Mouse (Mus musculus): ENCODE data around the gene Ep400. TPM values are rescaled to one million over a fixed set of nuclear protein-coding genes. Genes with fewer than 3 reads are reported as not detected.

Ep400 gene
- polyA plus RNA-seq, 1 experiment from 2014 or later, result 30.4 TPM

- 70% methylated on average over 7 of the region's 7 CpGs for WGBS (ENCODE audit: insufficient replicate concordance)
- no peak for ATAC-seq (replicated peaks; ENCODE audit: insufficient number of reproducible peaks, low FRiP score, low TSS enrichment)
- no peak overlapping the region for H3K4me2 ChIP-seq
- no peak overlapping the region for H3K27ac ChIP-seq (ENCODE audit: low read depth, low read length)
- no peaks in the 10 kb centered on the region for H3K4me1 ChIP-seq (ENCODE audit: control insufficient read depth, insufficient read depth, low read length)
- H3K27me3 ChIP-seq (ENCODE audit: control insufficient read depth, insufficient read depth, low read length), result peaks cover 3% of the 10 kb centered on the region; the same call in 1 of the 2 replicates
- no peaks in the 10 kb centered on the region for H3K36me3 ChIP-seq (ENCODE audit: control insufficient read depth, insufficient read depth, low read length)
- H3K9ac ChIP-seq (ENCODE audit: low read depth, low read length), result no peak overlapping the region
- H3K9me3 ChIP-seq (replicated peaks; ENCODE audit: control insufficient read depth, low read length), result 0 out of 2 replicates have a peak, but pooled peaks cover 2% of the 10 kb centered on the region
- no peak overlapping the region for H3K4me3 ChIP-seq (ENCODE audit: low read depth, low read length)
Observed at GRCm38 (mm10) chr5:110638306-110639074, 132.0 kb downstream of the Ep400 start.

- 45% methylated on average over 6 of the region's 6 CpGs for WGBS (ENCODE audit: insufficient replicate concordance)
- no peak overlapping the region for H3K4me2 ChIP-seq
- no peaks in the 10 kb centered on the region for H3K4me1 ChIP-seq (ENCODE audit: control insufficient read depth, insufficient read depth, low read length)
- H3K9me3 ChIP-seq (replicated peaks; ENCODE audit: control insufficient read depth, low read length), result no peaks in the 10 kb centered on the region
- H3K4me3 ChIP-seq (ENCODE audit: low read depth, low read length), result no peak overlapping the region
- no peaks in the 10 kb centered on the region for H3K36me3 ChIP-seq (ENCODE audit: control insufficient read depth, insufficient read depth, low read length)
- ATAC-seq (replicated peaks; ENCODE audit: insufficient number of reproducible peaks, low FRiP score, low TSS enrichment), result no peak
- peaks cover 3% of the 10 kb centered on the region; the same call in 1 of the 2 replicates for H3K27me3 ChIP-seq (ENCODE audit: control insufficient read depth, insufficient read depth, low read length)
- no peak overlapping the region for H3K9ac ChIP-seq (ENCODE audit: low read depth, low read length)
- no peak overlapping the region for H3K27ac ChIP-seq (ENCODE audit: low read depth, low read length)
Observed at GRCm38 (mm10) chr5:110635951-110636707, 134.4 kb downstream of the Ep400 start.

GRCm38 (mm10) chr5:110629525-110630120, 140.9 kb downstream of the Ep400 start:
- H3K27ac ChIP-seq (ENCODE audit: low read depth, low read length), result no peak overlapping the region
- no peak for ATAC-seq (replicated peaks; ENCODE audit: insufficient number of reproducible peaks, low FRiP score, low TSS enrichment)
- no peaks in the 10 kb centered on the region for H3K36me3 ChIP-seq (ENCODE audit: control insufficient read depth, insufficient read depth, low read length)
- WGBS (ENCODE audit: insufficient replicate concordance), result 69% methylated on average over 2 of the region's 2 CpGs
- H3K9ac ChIP-seq (ENCODE audit: low read depth, low read length), result no peak overlapping the region
- peaks cover 16% of the 10 kb centered on the region for H3K27me3 ChIP-seq (ENCODE audit: control insufficient read depth, insufficient read depth, low read length)
- no peak overlapping the region for H3K4me3 ChIP-seq (ENCODE audit: low read depth, low read length)
- H3K4me2 ChIP-seq, result no peak overlapping the region
- H3K4me1 ChIP-seq (ENCODE audit: control insufficient read depth, insufficient read depth, low read length), result no peaks in the 10 kb centered on the region
- no peaks in the 10 kb centered on the region for H3K9me3 ChIP-seq (replicated peaks; ENCODE audit: control insufficient read depth, low read length)

- ATAC-seq (replicated peaks; ENCODE audit: insufficient number of reproducible peaks, low FRiP score, low TSS enrichment), result no peak
- Histone ChIP-seq H3K4me1 (ENCODE audit: control insufficient read depth, insufficient read depth, low read length) (no peaks in the 10 kb centered on the region), H3K9ac (ENCODE audit: low read depth, low read length) (no peak overlapping the region), H3K4me2 (no peak overlapping the region), H3K9me3 (replicated peaks; ENCODE audit: control insufficient read depth, low read length) (no peaks in the 10 kb centered on the region), H3K27me3 (ENCODE audit: control insufficient read depth, insufficient read depth, low read length) (peaks cover 16% of the 10 kb centered on the region), H3K4me3 (ENCODE audit: low read depth, low read length) (no peak overlapping the region), H3K36me3 (ENCODE audit: control insufficient read depth, insufficient read depth, low read length) (no peaks in the 10 kb centered on the region), H3K27ac (ENCODE audit: low read depth, low read length) (no peak overlapping the region)
- WGBS (ENCODE audit: insufficient replicate concordance), result 17% methylated on average over 19 of the region's 19 CpGs
Observed at GRCm38 (mm10) chr5:110628156-110628555, 142.4 kb downstream of the Ep400 start.

- no peak overlapping the region for H3K27ac ChIP-seq (ENCODE audit: low read depth, low read length)
- peaks cover 16% of the 10 kb centered on the region for H3K27me3 ChIP-seq (ENCODE audit: control insufficient read depth, insufficient read depth, low read length)
- no peaks in the 10 kb centered on the region for H3K9me3 ChIP-seq (replicated peaks; ENCODE audit: control insufficient read depth, low read length)
- H3K4me1 ChIP-seq (ENCODE audit: control insufficient read depth, insufficient read depth, low read length), result no peaks in the 10 kb centered on the region
- H3K9ac ChIP-seq (ENCODE audit: low read depth, low read length), result no peak overlapping the region
- H3K4me3 ChIP-seq (ENCODE audit: low read depth, low read length), result no peak overlapping the region
- no peak for ATAC-seq (replicated peaks; ENCODE audit: insufficient number of reproducible peaks, low FRiP score, low TSS enrichment)
- H3K36me3 ChIP-seq (ENCODE audit: control insufficient read depth, insufficient read depth, low read length), result no peaks in the 10 kb centered on the region
- H3K4me2 ChIP-seq, result no peak overlapping the region
- 51% methylated on average over 10 of the region's 10 CpGs for WGBS (ENCODE audit: insufficient replicate concordance)
Observed at GRCm38 (mm10) chr5:110627351-110627750, 143.2 kb downstream of the Ep400 start.

GRCm38 (mm10) chr5:110624319-110624718, 146.2 kb downstream of the Ep400 start:
- peaks cover 16% of the 10 kb centered on the region for H3K27me3 ChIP-seq (ENCODE audit: control insufficient read depth, insufficient read depth, low read length)
- no peak overlapping the region for H3K4me3 ChIP-seq (ENCODE audit: low read depth, low read length)
- ATAC-seq (replicated peaks; ENCODE audit: insufficient number of reproducible peaks, low FRiP score, low TSS enrichment), result no peak
- H3K4me1 ChIP-seq (ENCODE audit: control insufficient read depth, insufficient read depth, low read length), result no peaks in the 10 kb centered on the region
- WGBS (ENCODE audit: insufficient replicate concordance), result 82% methylated on average over 2 of the region's 2 CpGs
- no peaks in the 10 kb centered on the region for H3K9me3 ChIP-seq (replicated peaks; ENCODE audit: control insufficient read depth, low read length)
- no peaks in the 10 kb centered on the region for H3K36me3 ChIP-seq (ENCODE audit: control insufficient read depth, insufficient read depth, low read length)
- no peak overlapping the region for H3K27ac ChIP-seq (ENCODE audit: low read depth, low read length)
- H3K9ac ChIP-seq (ENCODE audit: low read depth, low read length), result no peak overlapping the region
- no peak overlapping the region for H3K4me2 ChIP-seq

GRCm38 (mm10) chr5:110619226-110619625, 151.3 kb downstream of the Ep400 start:
- Histone ChIP-seq H3K27me3 (ENCODE audit: control insufficient read depth, insufficient read depth, low read length) (no peaks in the 10 kb centered on the region), H3K4me2 (no peak overlapping the region), H3K4me3 (ENCODE audit: low read depth, low read length) (no peak overlapping the region), H3K4me1 (ENCODE audit: control insufficient read depth, insufficient read depth, low read length) (no peaks in the 10 kb centered on the region), H3K9me3 (replicated peaks; ENCODE audit: control insufficient read depth, low read length) (no peaks in the 10 kb centered on the region), H3K27ac (ENCODE audit: low read depth, low read length) (no peak overlapping the region), H3K9ac (ENCODE audit: low read depth, low read length) (no peak overlapping the region), H3K36me3 (ENCODE audit: control insufficient read depth, insufficient read depth, low read length) (no peaks in the 10 kb centered on the region)
- whole genome bisulfite sequencing (ENCODE audit: insufficient replicate concordance), result 77% methylated on average over 6 of the region's 6 CpGs
- ATAC-seq (replicated peaks; ENCODE audit: insufficient number of reproducible peaks, low FRiP score, low TSS enrichment), result no peak
